Mouse (Mus musculus) embryonic fibroblast, embryonic 13.5 days (primary cell): Measurements from ENCODE around the gene Gm20661.

Experiments
- CTCF ChIP-seq: IDR thresholded peaks from 2 replicates; pipeline ENCODE4 v1.5.1; 2011; ENCODE audit warnings: mild to moderate bottlenecking, control low read depth, low read length, moderate library complexity, borderline replicate concordance; ENCODE audit not compliant: insufficient read depth
- POLR2A ChIP-seq: IDR thresholded peaks from 2 replicates; pipeline ENCODE4 v1.6.1; 2011; ENCODE audit warnings: low read depth, mild to moderate bottlenecking, control low read depth, low read length, moderate library complexity

DNA sequence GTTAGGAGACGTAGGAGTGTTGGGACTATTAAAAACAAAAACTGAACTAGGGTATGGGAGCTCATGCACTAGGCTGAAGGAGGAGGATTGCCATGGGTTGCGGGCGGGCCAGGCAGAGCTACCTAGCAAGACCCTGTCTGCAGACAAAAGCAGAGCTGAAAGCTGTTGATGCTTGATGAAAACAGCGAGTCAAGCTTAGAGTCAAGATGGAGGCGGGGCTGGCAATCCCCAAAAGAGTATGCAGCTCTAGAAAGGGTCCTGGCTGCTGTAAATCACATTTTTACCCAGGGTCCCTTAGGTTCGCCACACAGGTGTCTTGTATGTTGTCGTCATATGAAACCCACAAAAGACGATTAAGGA is 20.7 kb downstream of the Gm20661 start:
- TF ChIP-seq CTCF (no peak), POLR2A (peak; percentile 41)
